Mouse (Mus musculus) kidney, postnatal 36 days (tissue): ENCODE measurements at regions not wholly inside any gene's neighbourhood (a gene's known extent, or its start where the extent isn't known, plus 50 kb on each side); places are given as distances from the start of the nearest gene placed in this dataset.
A peak's percentile ranks its signal among the peaks of the same experiment; 100 is the strongest.

Experiments
- DNase-seq, 2 experiments: peaks; one replicate each; pipeline ENCODE4 v3.0.0; 2021 to 2022; ENCODE audit warnings: mixed read lengths in 2 of 2

- no peak for DNase-seq
Measured at GRCm38 (mm10) chr7:73637101-73637809, 95.6 kb upstream of the Chd2 start.

GRCm38 (mm10) chr7:73635422-73635821, 93.8 kb upstream of the Chd2 start:
- DNase-seq: no peak

- no peak for DNase-seq
Measured at GRCm38 (mm10) chr7:73630790-73631189, 89.2 kb upstream of the Chd2 start.

- DNase-seq: no peak
Measured at GRCm38 (mm10) chr7:73629182-73629581, 87.6 kb upstream of the Chd2 start.

GRCm38 (mm10) chr7:73628071-73628470, 86.4 kb upstream of the Chd2 start:
- peak; percentile 75 to 83 for DNase-seq

- no peak for DNase-seq
Measured at GRCm38 (mm10) chr7:73626291-73626690, 84.7 kb upstream of the Chd2 start.

GRCm38 (mm10) chr7:73625651-73626050, 84.0 kb upstream of the Chd2 start:
- peak in 1 of 2 experiments; percentile 27 for DNase-seq

- no peak for DNase-seq
Measured at GRCm38 (mm10) chr7:73624992-73625391, 83.4 kb upstream of the Chd2 start.

- DNase-seq: no peak
Measured at GRCm38 (mm10) chr7:73624093-73624600, 82.5 kb upstream of the Chd2 start.

GRCm38 (mm10) chr7:73622468-73622867, 80.8 kb upstream of the Chd2 start:
- no peak for DNase-seq

GRCm38 (mm10) chr7:73620341-73620740, 78.7 kb upstream of the Chd2 start:
- no peak for DNase-seq

GRCm38 (mm10) chr7:73618758-73619416, 77.3 kb upstream of the Chd2 start:
- no peak for DNase-seq

GRCm38 (mm10) chr7:73617910-73618757, 76.5 kb upstream of the Chd2 start:
- DNase-seq: peak; percentile 97 to 98

GRCm38 (mm10) chr7:73616971-73617906, 75.6 kb upstream of the Chd2 start:
- peak; percentile 61 to 70 for DNase-seq

- DNase-seq: no peak
Measured at GRCm38 (mm10) chr7:73616015-73616414, 74.4 kb upstream of the Chd2 start.

- no peak for DNase-seq
Measured at GRCm38 (mm10) chr7:73614840-73615555, 73.4 kb upstream of the Chd2 start.

- no peak for DNase-seq
Measured at GRCm38 (mm10) chr7:73614341-73614740, 72.7 kb upstream of the Chd2 start.

- no peak for DNase-seq
Measured at GRCm38 (mm10) chr7:73612752-73613092, 71.1 kb upstream of the Chd2 start.

GRCm38 (mm10) chr7:73611866-73612751, 70.5 kb upstream of the Chd2 start:
- DNase-seq: no peak

GRCm38 (mm10) chr7:73608804-73609275, 67.2 kb upstream of the Chd2 start:
- peak in 1 of 2 experiments; percentile 32 for DNase-seq
